Comparison of ENCODE assay signal across 21 mouse cellular contexts in genomic region chr4:142554716-142555115, GRCm38 (mm10).
DNase-seq lines count a peak whose midpoint lies in the region; ATAC-seq and TF ChIP-seq lines count a peak whose summit lies in the region.
"Had no signal": no experiment of that assay in that cellular context is flagged by ENCODE, and none has a peak within 500 bp of the region (broad histone marks: within the 10 kb centered on the region; RNA-seq: fewer than 3 reads in every experiment).

No protein-coding gene starts in this region.

- no peaks in the 10 kb centered on the region for H3K36me3 ChIP-seq in embryonic facial prominence, embryonic 14.5 days (ENCODE audit: control insufficient read depth, insufficient read depth, low read length)
- H3K36me3 ChIP-seq: embryonic facial prominence, embryonic 15.5 days; forebrain, embryonic 15.5 days; hindbrain, embryonic 12.5 days; kidney, embryonic 15.5 days; midbrain, embryonic 13.5 days had no signal

- peaks cover 5% of the 10 kb centered on the region; the same call in 1 of the 2 replicates for H3K9me3 ChIP-seq in embryonic facial prominence, embryonic 14.5 days (ENCODE audit: control insufficient read depth, low read length)
- H3K9me3 ChIP-seq: embryonic facial prominence, embryonic 15.5 days; forebrain, embryonic 15.5 days; hindbrain, embryonic 12.5 days; midbrain, embryonic 13.5 days had no signal

- ATAC-seq in embryonic facial prominence, embryonic 14.5 days (ENCODE audit: low read depth): no peak
- ATAC-seq: activated CD4-positive, CD25-positive, alpha-beta regulatory T cell, adult 4 months; forebrain, embryonic 15.5 days; intestine, postnatal 0 days; midbrain, embryonic 13.5 days had no signal

- no peak overlapping the region for H3K4me3 ChIP-seq in layer of hippocampus, adult 2 months
- H3K4me3 ChIP-seq in embryonic facial prominence, embryonic 14.5 days (ENCODE audit: low read depth, low read length): no peak overlapping the region
- H3K4me3 ChIP-seq: embryonic facial prominence, embryonic 15.5 days; forebrain, embryonic 15.5 days; gastrocnemius, adult 2 months; hindbrain, embryonic 12.5 days; kidney, embryonic 15.5 days; midbrain, embryonic 13.5 days had no signal

- no peak overlapping the region for H3K9ac ChIP-seq in embryonic facial prominence, embryonic 14.5 days (ENCODE audit: low read depth, low read length)
- H3K9ac ChIP-seq: embryonic facial prominence, embryonic 15.5 days; forebrain, embryonic 15.5 days; hindbrain, embryonic 12.5 days; kidney, embryonic 15.5 days; midbrain, embryonic 13.5 days had no signal

- H3K27ac ChIP-seq in layer of hippocampus, adult 2 months: no peak overlapping the region
- H3K27ac ChIP-seq in embryonic facial prominence, embryonic 14.5 days (replicated peaks; ENCODE audit: low read depth, low read length): no peak overlapping the region
- H3K27ac ChIP-seq: embryonic facial prominence, embryonic 15.5 days; forebrain, embryonic 15.5 days; gastrocnemius, adult 2 months; hindbrain, embryonic 12.5 days; kidney, embryonic 15.5 days; midbrain, embryonic 13.5 days had no signal

- peak; percentile 17 to 50 for DNase-seq in layer of hippocampus, adult 2 months (ENCODE audit: low spot score in 2 of 2)
- no peak for DNase-seq in layer of hippocampus, postnatal 10 days (ENCODE audit: low spot score in 2 of 2)
- DNase-seq in embryo, embryonic 10.5 days (ENCODE audit: low spot score): peak; percentile 36
- peak; percentile 10 for DNase-seq in embryonic facial prominence, embryonic 14.5 days (ENCODE audit: low spot score)
- DNase-seq in mesoderm, embryonic 11.5 days (ENCODE audit: low read depth, low spot score): peak; percentile 49
- no peak for DNase-seq in kidney, adult 11 months
- DNase-seq in adrenal gland, postnatal 25 days: no peak
- DNase-seq: adrenal gland, postnatal 10 days; cerebellum, adult 8-10 months; gastrocnemius, adult 2 months; kidney, postnatal 4 days; lung, postnatal 10 days; right cerebral cortex, postnatal 25 days; thymus, postnatal 25 days had no signal

- H3K4me1 ChIP-seq in embryonic facial prominence, embryonic 14.5 days (ENCODE audit: control insufficient read depth, insufficient read depth, low read length): no peaks in the 10 kb centered on the region
- H3K4me1 ChIP-seq: embryonic facial prominence, embryonic 15.5 days; forebrain, embryonic 15.5 days; hindbrain, embryonic 12.5 days; midbrain, embryonic 13.5 days had no signal

- H3K4me2 ChIP-seq in embryonic facial prominence, embryonic 14.5 days (ENCODE audit: low read depth, low read length): no peak overlapping the region
- H3K4me2 ChIP-seq: embryonic facial prominence, embryonic 15.5 days; forebrain, embryonic 15.5 days; hindbrain, embryonic 12.5 days; kidney, embryonic 15.5 days; midbrain, embryonic 13.5 days had no signal

- WGBS in embryonic facial prominence, embryonic 14.5 days: 36% methylated on average over 3 of the region's 3 CpGs

- no peaks in the 10 kb centered on the region for H3K27me3 ChIP-seq in embryonic facial prominence, embryonic 14.5 days (replicated peaks; ENCODE audit: control insufficient read depth, insufficient read depth, low read length)
- H3K27me3 ChIP-seq: embryonic facial prominence, embryonic 15.5 days; forebrain, embryonic 15.5 days; hindbrain, embryonic 12.5 days; kidney, embryonic 15.5 days; midbrain, embryonic 13.5 days had no signal

- TF ChIP-seq CTCF in layer of hippocampus, adult 2 months (conservative IDR thresholded peaks at IDR 0.05): no peak

Comparison
In these comparisons a context has a peak if more than half of its experiments do, and no peak if none do; other contexts are left out.
1. DNase-seq: peak in layer of hippocampus, adult 2 months (2 of 2), embryo, embryonic 10.5 days (single experiment), embryonic facial prominence, embryonic 14.5 days (single experiment) and mesoderm, embryonic 11.5 days (single experiment); none in layer of hippocampus, postnatal 10 days (0 of 2), kidney, adult 11 months (single experiment) and adrenal gland, postnatal 25 days (single experiment).